Mouse (Mus musculus) layer of hippocampus, postnatal 10 days (tissue): ENCODE data around the gene Gm8024. TPM values are rescaled to one million over a fixed set of nuclear protein-coding genes. Genes with fewer than 3 reads are reported as not detected.
A peak's percentile ranks its signal among the peaks of the same experiment; 100 is the strongest.
"Not testable (repeated sequence)": the region's sequence is repeated elsewhere in the genome, so short reads cannot be mapped to it uniquely, and the experiment has no call there.

Source experiments
- DNase-seq, 2 experiments: peaks; one replicate each; pipeline ENCODE4 v3.0.0; 2021; ENCODE audit warnings: low spot score in 2 of 2
- long read RNA-seq: library from polyadenylated mRNA; stranded (forward); transcript quantifications from one replicate; pipeline ENCODE4 v2.0.0, GENCODE M21; 2023
- total RNA-seq, 2 experiments: library from RNA; stranded (reverse); gene quantifications; 2 replicates each; pipeline ENCODE4 v1.2.3; 2021

Gene Gm8024
- total RNA-seq = not detected
- long read RNA-seq = 0 reads

DNA sequence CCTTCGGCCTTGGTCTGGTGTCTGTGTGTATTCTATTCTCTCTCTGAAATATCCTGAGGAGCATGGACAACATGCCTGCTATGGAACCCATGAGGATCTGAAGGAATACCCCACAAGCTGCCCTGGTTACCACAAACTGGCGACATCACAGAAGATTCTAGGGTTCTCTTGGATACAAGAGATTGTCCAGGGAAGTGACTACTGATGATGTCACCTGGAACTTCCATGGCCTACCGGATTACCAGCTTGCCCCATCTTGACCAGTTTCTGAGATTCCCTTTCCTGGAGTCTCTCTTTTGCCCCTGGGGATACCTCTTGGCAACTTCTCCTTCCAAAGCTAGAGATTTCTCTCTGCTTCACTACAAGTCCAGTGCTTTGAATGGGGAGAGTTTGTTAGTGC, at the start of gene Gm8024:
Gene Gm8024, minus strand, starts transcription at position 101 of the 400 bp plus-strand sequence.
- DNase-seq = not testable (repeated sequence)

DNA sequence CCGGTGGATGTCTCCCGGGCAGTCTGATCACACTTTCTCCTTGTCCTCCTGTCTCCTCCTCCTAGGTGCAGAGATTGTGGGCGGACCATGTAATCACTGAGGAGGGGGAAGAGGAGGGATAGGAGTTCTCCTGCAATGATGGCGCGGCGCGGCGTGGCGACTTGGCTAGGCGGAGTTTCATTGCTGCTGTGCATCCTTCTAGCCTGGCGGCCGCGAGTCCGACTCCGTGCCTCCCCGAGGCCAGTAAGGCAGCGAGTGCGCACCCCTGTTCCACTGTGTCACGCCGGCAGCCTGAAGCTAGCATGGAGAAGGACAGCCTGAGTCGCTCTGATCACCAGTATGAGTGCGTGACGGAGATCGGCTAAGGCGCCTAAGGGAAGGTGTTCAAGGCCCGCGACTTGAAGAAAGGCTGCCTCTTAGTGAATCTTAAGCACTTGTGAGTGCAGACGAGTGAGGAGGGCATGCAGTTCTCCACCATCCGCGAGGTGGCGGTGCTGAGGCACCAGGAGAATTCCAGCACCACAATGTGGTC, 19.2 kb upstream of the Gm8024 start:
- DNase-seq = peak; percentile 42 to 60

DNA sequence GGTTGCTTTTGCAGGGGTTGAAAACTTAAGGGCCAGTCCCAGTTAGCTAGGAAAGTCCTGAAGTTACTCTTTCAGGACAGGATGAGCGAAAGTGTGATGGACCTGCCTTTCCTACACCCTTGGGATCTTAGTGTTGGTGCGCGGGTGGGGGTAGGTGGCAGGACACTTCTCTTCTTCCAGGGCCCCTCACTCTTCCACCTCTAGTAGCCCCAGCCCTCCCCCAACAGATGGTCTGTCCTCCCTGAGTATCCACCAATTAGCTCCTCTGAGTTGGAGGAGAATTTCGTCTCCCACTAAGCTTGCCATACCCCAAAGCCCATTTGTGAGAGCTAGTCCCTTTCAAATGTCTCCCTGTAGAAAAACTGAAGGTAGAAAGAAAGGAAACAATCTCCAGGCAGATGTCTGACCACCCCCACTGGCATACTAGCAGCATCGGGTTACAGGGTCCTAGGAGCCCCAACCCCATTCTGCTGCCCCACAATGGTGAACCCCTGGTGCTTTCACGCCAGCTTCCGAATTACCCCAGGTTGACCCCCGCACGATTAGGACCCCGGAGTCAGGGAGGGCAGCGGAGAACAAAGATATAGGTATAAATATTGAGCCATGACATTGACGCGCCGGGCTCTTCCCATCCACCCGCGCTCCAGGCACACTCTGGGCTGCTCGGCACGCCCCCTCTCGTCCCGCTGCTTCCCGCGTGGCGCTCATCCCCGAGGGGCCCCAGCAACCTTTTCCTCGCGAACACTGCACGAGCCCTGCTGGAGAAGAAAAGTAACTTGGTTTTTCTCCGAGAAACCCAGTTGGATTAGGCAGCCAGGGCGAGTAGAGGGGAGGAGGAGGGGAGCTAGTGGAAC, 18.5 kb upstream of the Gm8024 start:
- DNase-seq = not testable (repeated sequence)

DNA sequence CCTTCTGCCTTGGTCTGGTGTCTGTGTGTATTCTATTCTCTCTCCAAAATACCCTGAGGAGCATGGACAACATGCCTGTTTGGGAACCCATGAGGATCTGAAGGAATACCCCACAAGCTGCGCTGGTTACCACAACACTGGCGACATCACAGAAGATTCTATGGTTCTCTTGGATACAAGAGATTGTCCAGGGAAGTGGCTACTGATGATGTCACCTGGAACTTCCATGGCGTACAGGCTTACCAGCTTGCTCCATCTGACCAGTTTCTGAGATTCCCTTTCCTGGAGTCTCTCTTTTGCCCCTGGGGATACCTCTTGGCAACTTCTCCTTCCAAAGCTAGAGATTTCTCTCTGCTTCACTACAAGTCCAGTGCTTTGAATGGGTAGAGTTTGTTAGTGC, 21.8 kb downstream of the Gm8024 start, which contains the start of gene Gm8020:
Gene Gm8020, minus strand, starts transcription at position 101 of the 400 bp plus-strand sequence.
- DNase-seq = not testable (repeated sequence)

Other genes starting within 250 kb of the Gm8024 start
- not detected for gene Gm9611, start 226.9 kb downstream of the Gm8024 start, total RNA-seq
- gene Gm7995, start 214.1 kb downstream of the Gm8024 start, total RNA-seq = not detected
- not detected for gene Gm8005, start 84.6 kb downstream of the Gm8024 start, total RNA-seq
- not detected for gene Gm8011, start 60.4 kb downstream of the Gm8024 start, total RNA-seq
- not detected for gene Gm8020, start 21.9 kb downstream of the Gm8024 start, total RNA-seq
- not detected for gene Gm17124, start 75.6 kb upstream of the Gm8024 start, total RNA-seq
- gene Gm3633, start 117.6 kb upstream of the Gm8024 start, total RNA-seq = not detected
- not detected for gene Gm10378, start 131.7 kb upstream of the Gm8024 start, total RNA-seq
- gene Gm3015, start 244.5 kb upstream of the Gm8024 start, total RNA-seq = not detected